In genomic region chr17:80060828-80061782, GRCm38 (mm10) we compare ENCODE assay signal across 8 mouse cellular contexts. TPM values are rescaled to one million over a fixed set of nuclear protein-coding genes. Genes with fewer than 3 reads are reported as not detected.
A peak's percentile ranks its signal among the peaks of the same experiment; 100 is the strongest.
DNase-seq lines count a peak whose midpoint lies in the region; ATAC-seq lines count a peak whose summit lies in the region.

No protein-coding gene starts in this region.

- intact Hi-C loops in gastrocnemius, postnatal 36 days (cut with DNase I) = no loop called here

- H3K36me3 ChIP-seq in intestine, embryonic 14.5 days (ENCODE audit: control insufficient read depth, insufficient read depth, low read length) = peaks cover 5% of the 10 kb centered on the region; the same call in 1 of the 2 replicates
- H3K36me3 ChIP-seq in liver, embryonic 13.5 days = no peaks in the 10 kb centered on the region
- H3K36me3 ChIP-seq in stomach, embryonic 16.5 days (ENCODE audit: control insufficient read depth, insufficient read depth, low read length) = no peaks in the 10 kb centered on the region

- H3K9me3 ChIP-seq in intestine, embryonic 14.5 days (ENCODE audit: control insufficient read depth, low read length) = no peaks in the 10 kb centered on the region
- no peaks in the 10 kb centered on the region for H3K9me3 ChIP-seq in liver, embryonic 13.5 days (replicated peaks)
- H3K9me3 ChIP-seq in stomach, embryonic 16.5 days (replicated peaks; ENCODE audit: control insufficient read depth, low read length) = no peaks in the 10 kb centered on the region

- H3K9ac ChIP-seq in intestine, embryonic 14.5 days (ENCODE audit: low read length) = peak overlapping the region; percentile 99
- H3K9ac ChIP-seq in liver, embryonic 13.5 days = peak overlapping the region; percentile 97
- peak overlapping the region; percentile 99 for H3K9ac ChIP-seq in stomach, embryonic 16.5 days (ENCODE audit: low read length)

- H3K4me3 ChIP-seq in intestine, embryonic 14.5 days (ENCODE audit: low read depth, low read length) = peak overlapping the region; percentile 100
- H3K4me3 ChIP-seq in liver, embryonic 13.5 days (replicated peaks) = peak overlapping the region; percentile 80
- peak overlapping the region; percentile 93 for H3K4me3 ChIP-seq in stomach, embryonic 16.5 days (replicated peaks; ENCODE audit: low read length)

- peak overlapping the region; percentile 91 for H3K4me2 ChIP-seq in intestine, embryonic 14.5 days (ENCODE audit: low read length)
- H3K4me2 ChIP-seq in liver, embryonic 13.5 days = peak overlapping the region; percentile 88
- H3K4me2 ChIP-seq in stomach, embryonic 16.5 days (ENCODE audit: low read depth, low read length) = peak overlapping the region; percentile 68

- WGBS in intestine, embryonic 14.5 days = under 1% methylated on average over 78 of the region's 83 CpGs
- under 1% methylated on average over 75 of the region's 83 CpGs for WGBS in liver, embryonic 13.5 days (ENCODE audit: insufficient replicate concordance)
- WGBS in stomach, embryonic 16.5 days = under 1% methylated on average over 83 of the region's 83 CpGs

- DNase-seq in ovary, postnatal 10 days (ENCODE audit: low spot score) = peak; percentile 23
- DNase-seq in ovary, adult 18-20 months (ENCODE audit: low spot score) = no peak
- peak; percentile 43 to 44 for DNase-seq in cerebellum, postnatal 36 days
- peak; percentile 18 to 26 for DNase-seq in gastrocnemius, postnatal 36 days
- DNase-seq in intestine, embryonic 14.5 days (ENCODE audit: low spot score) = peak; percentile 89
- DNase-seq in liver, embryonic 13.5 days = peak; percentile 18
- peak; percentile 10 to 26 for DNase-seq in natural killer cell, adult 2 months (ENCODE audit: low spot score in 2 of 2)

- 0 out of 2 replicates have a peak, but pooled peaks have one; percentile 16 for ATAC-seq in intestine, embryonic 14.5 days (replicated peaks; ENCODE audit: low FRiP score, low TSS enrichment, low read depth)
- ATAC-seq in liver, embryonic 13.5 days (ENCODE audit: low read depth) = no peak
- peak; percentile 12; the same call in 1 of the 2 replicates for ATAC-seq in stomach, embryonic 16.5 days (ENCODE audit: insufficient read depth, low FRiP score)

- H3K27ac ChIP-seq in intestine, embryonic 14.5 days (ENCODE audit: low read depth) = peak overlapping the region; percentile 99
- peak overlapping the region; percentile 99 for H3K27ac ChIP-seq in liver, embryonic 13.5 days
- peak overlapping the region; percentile 97 for H3K27ac ChIP-seq in stomach, embryonic 16.5 days (ENCODE audit: low read length)

- no peaks in the 10 kb centered on the region for H3K27me3 ChIP-seq in intestine, embryonic 14.5 days (replicated peaks; ENCODE audit: control insufficient read depth, insufficient read depth, low read length)
- no peaks in the 10 kb centered on the region for H3K27me3 ChIP-seq in liver, embryonic 13.5 days
- H3K27me3 ChIP-seq in stomach, embryonic 16.5 days (ENCODE audit: control insufficient read depth, insufficient read depth, low read length) = no peaks in the 10 kb centered on the region

- H3K4me1 ChIP-seq in intestine, embryonic 14.5 days (replicated peaks; ENCODE audit: control insufficient read depth, insufficient read depth, low read length) = peaks cover 17% of the 10 kb centered on the region
- H3K4me1 ChIP-seq in liver, embryonic 13.5 days (replicated peaks) = peaks cover 48% of the 10 kb centered on the region
- H3K4me1 ChIP-seq in stomach, embryonic 16.5 days (ENCODE audit: control insufficient read depth, insufficient read depth, low read length) = peaks cover 12% of the 10 kb centered on the region

RNA-seq across cellular contexts. Expression of gene Hnrnpll, which starts 1.0 kb away (rescaled TPM):
- 10 to 100 TPM; 12.6 to 14.9 TPM for total RNA-seq in gastrocnemius, postnatal 36 days (2021)
- polyA plus RNA-seq in intestine, embryonic 14.5 days (2014; fragmentation: Nextera tagmentation; extraction: Ambion mirVana) = 58.4 and 59.1 TPM in 2 replicates
- polyA plus RNA-seq in liver, embryonic 13.5 days (2015; fragmentation: Nextera tagmentation; extraction: Ambion mirVana) = 25.0 and 32.0 TPM in 2 replicates
- polyA plus RNA-seq in stomach, embryonic 16.5 days (2015; fragmentation: Nextera tagmentation; extraction: Ambion mirVana) = 30.1 and 39.4 TPM in 2 replicates
